Mouse (Mus musculus): ENCODE results near the gene Efhd1.

- TF ChIP-seq POLR2A (IDR thresholded peaks at IDR 0.05; ENCODE audit: low read depth, low read length) = no peak
- TF ChIP-seq CTCF (conservative IDR thresholded peaks at IDR 0.05; ENCODE audit: insufficient read depth, insufficient read length, low read depth, low read length) = no peak
Measured at GRCm38 (mm10) chr1:87280281-87280680, 16.1 kb downstream of the Efhd1 start.

Measured in kidney, adult 2 months (tissue).